Mouse (Mus musculus) megakaryocyte-erythroid progenitor cell, adult 5 weeks (primary cell): ENCODE results near the gene Psmd12. TPM values are rescaled to one million over a fixed set of nuclear protein-coding genes. Genes with fewer than 3 reads are reported as not detected.

Experiments used
- polyA plus RNA-seq: library from polyadenylated mRNA; stranded (reverse); fragments of >175 nt; gene quantifications from 2 replicates; pipeline ENCODE4 v1.2.3, GENCODE M21; 2012

Psmd12 gene
- 30.8 and 34.3 TPM in 2 replicates for polyA plus RNA-seq

GRCm38 (mm10) chr11:107479053-107479861 lies at the start of gene Psmd12:
Gene Psmd12 (plus strand): TSS chr11:107479484.

GRCm38 (mm10) chr11:107470521-107471041 lies 8.7 kb upstream of the Psmd12 start, which contains the start of gene Pitpnc1:
Gene Pitpnc1 (minus strand): TSS chr11:107470699.

GRCm38 (mm10) chr11:107547351-107548203 lies 68.3 kb downstream of the Psmd12 start, which contains the start of gene Helz:
Gene Helz (plus strand): TSS chr11:107547930.

Other genes starting within 250 kb of the Psmd12 start
- gene Pitpnc1, start 8.8 kb upstream of the Psmd12 start, polyA plus RNA-seq, result 9.1 and 13.0 TPM in 2 replicates
- 72.5 and 87.8 TPM in 2 replicates for gene Helz, start 68.4 kb downstream of the Psmd12 start, polyA plus RNA-seq
- not detected in 2 replicates for gene Cacng1, start 237.0 kb downstream of the Psmd12 start, polyA plus RNA-seq